Mouse (Mus musculus): Measurements from ENCODE around the gene Olfr418. TPM values are rescaled to one million over a fixed set of nuclear protein-coding genes. Genes with fewer than 3 reads are reported as not detected.
A peak's percentile ranks its signal among the peaks of the same experiment; 100 is the strongest.
"Not testable (repeated sequence)": the region's sequence is repeated elsewhere in the genome, so short reads cannot be mapped to it uniquely, and the experiment has no call there.

Gene Olfr418
- polyA plus RNA-seq (2015; fragmentation: Nextera tagmentation; extraction: Ambion mirVana) = not detected in 2 replicates

GRCm38 (mm10) chr1:173265701-173266100 is at the start of gene Olfr418:
Gene Olfr418 (plus strand): TSS chr1:173266001.
- Histone ChIP-seq H3K36me3 (no peaks in the 10 kb centered on the region), H3K9ac (replicated peaks) (no peak within 1 kb of the TSS), H3K9me3 (replicated peaks) (no peaks in the 10 kb centered on the region), H3K27me3 (replicated peaks) (no peaks in the 10 kb centered on the region), H3K27ac (replicated peaks) (no peak within 1 kb of the TSS), H3K4me2 (no peak within 1 kb of the TSS), H3K4me1 (no peaks in the 10 kb centered on the region), H3K4me3 (replicated peaks) (no peak within 1 kb of the TSS)
- no peak for ATAC-seq (ENCODE audit: low FRiP score)

DNA sequence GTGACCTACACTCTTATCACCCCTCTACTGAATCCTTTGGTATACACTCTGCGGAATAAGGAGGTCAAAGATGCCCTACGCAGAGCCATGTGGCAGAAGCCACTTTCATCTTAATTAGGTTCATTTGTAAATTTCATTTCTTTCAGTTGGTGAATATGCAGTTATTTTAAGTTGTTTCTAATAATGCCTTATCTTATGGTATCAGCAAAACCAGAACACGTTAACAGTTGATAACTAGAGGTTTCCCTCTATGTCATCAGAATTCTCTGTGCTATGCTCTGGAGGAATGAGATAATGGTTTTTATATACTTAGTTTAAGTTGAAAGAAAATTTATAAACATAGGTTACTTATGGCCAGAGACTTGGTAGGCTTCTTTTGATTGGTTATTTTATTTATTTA is 49.3 kb upstream of the Olfr418 start:
- no peak for ATAC-seq (ENCODE audit: low FRiP score)
- Histone ChIP-seq H3K4me2 (no peak overlapping the region), H3K9me3 (replicated peaks) (no peaks in the 10 kb centered on the region), H3K36me3 (no peaks in the 10 kb centered on the region), H3K27ac (replicated peaks) (no peak overlapping the region), H3K4me1 (no peaks in the 10 kb centered on the region), H3K27me3 (replicated peaks) (no peaks in the 10 kb centered on the region), H3K4me3 (replicated peaks) (no peak overlapping the region), H3K9ac (replicated peaks) (no peak overlapping the region)
- 92% methylated on average over 3 of the region's 3 CpGs for WGBS

GRCm38 (mm10) chr1:173227081-173227480 is 38.7 kb upstream of the Olfr418 start, which contains the start of gene Fcer1a:
Gene Fcer1a (minus strand): TSS chr1:173227214.
- Histone ChIP-seq H3K4me2 (no peak within 1 kb of the TSS), H3K4me1 (no peaks in the 10 kb centered on the region), H3K27ac (replicated peaks) (no peak within 1 kb of the TSS), H3K9me3 (replicated peaks) (no peaks in the 10 kb centered on the region), H3K4me3 (replicated peaks) (no peak within 1 kb of the TSS), H3K9ac (replicated peaks) (no peak within 1 kb of the TSS), H3K36me3 (no peaks in the 10 kb centered on the region), H3K27me3 (replicated peaks) (no peaks in the 10 kb centered on the region)
- no peak for ATAC-seq (ENCODE audit: low FRiP score)
- WGBS = 84% methylated on average over 2 of the region's 2 CpGs

DNA sequence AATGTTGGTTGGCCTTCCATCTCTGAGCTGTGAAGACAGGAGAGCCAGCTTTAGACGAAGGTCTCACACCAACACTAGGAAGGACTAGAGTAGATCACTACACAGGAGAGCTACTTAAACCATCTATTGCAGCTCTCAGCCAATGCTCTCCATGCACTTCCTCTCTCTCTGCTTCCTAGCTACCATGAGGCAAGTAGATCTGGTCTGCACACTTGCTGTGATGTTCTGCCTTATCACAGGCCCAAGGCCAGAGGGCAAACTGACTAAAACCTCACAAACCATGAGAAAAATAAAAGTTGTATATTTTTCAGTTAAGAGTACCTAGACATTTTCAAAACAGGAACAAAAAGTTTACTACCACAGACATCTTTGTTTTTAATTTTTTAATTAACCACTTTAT is 28.8 kb upstream of the Olfr418 start:
- H3K27me3 ChIP-seq (replicated peaks); H3K36me3 ChIP-seq; H3K4me3 ChIP-seq (replicated peaks); H3K4me2 ChIP-seq; H3K9me3 ChIP-seq (replicated peaks); H3K9ac ChIP-seq (replicated peaks); H3K27ac ChIP-seq (replicated peaks); ATAC-seq (ENCODE audit: low FRiP score); H3K4me1 ChIP-seq: not testable (repeated sequence)
- WGBS = 76% methylated on average over 1 of the region's 1 CpGs

- ATAC-seq (ENCODE audit: low FRiP score) = no peak
- 91% methylated on average over 3 of the region's 3 CpGs for WGBS
- no peaks in the 10 kb centered on the region for H3K4me1 ChIP-seq
- H3K4me3 ChIP-seq (replicated peaks) = no peak overlapping the region
- H3K9ac ChIP-seq (replicated peaks) = no peak overlapping the region
- H3K27ac ChIP-seq (replicated peaks) = no peak overlapping the region
- H3K27me3 ChIP-seq (replicated peaks) = no peaks in the 10 kb centered on the region
- H3K4me2 ChIP-seq = no peak overlapping the region
- no peaks in the 10 kb centered on the region for H3K9me3 ChIP-seq (replicated peaks)
- H3K36me3 ChIP-seq = no peaks in the 10 kb centered on the region
These were observed 15.9 kb upstream of the Olfr418 start for GRCm38 (mm10) chr1:173249888-173250287.

- ATAC-seq (ENCODE audit: low FRiP score) = no peak
- Histone ChIP-seq H3K9ac (replicated peaks) (no peak within 1 kb of the TSS), H3K4me1 (no peaks in the 10 kb centered on the region), H3K9me3 (replicated peaks) (no peaks in the 10 kb centered on the region), H3K4me3 (replicated peaks) (no peak within 1 kb of the TSS), H3K27me3 (replicated peaks) (no peaks in the 10 kb centered on the region), H3K36me3 (no peaks in the 10 kb centered on the region), H3K4me2 (no peak within 1 kb of the TSS), H3K27ac (replicated peaks) (no peak within 1 kb of the TSS)
- WGBS = 74% methylated on average over 3 of the region's 3 CpGs
These were observed 11.9 kb downstream of the Olfr418 start, which contains the start of gene Mptx2 for GRCm38 (mm10) chr1:173277677-173278076. Gene Mptx2 (minus strand): TSS chr1:173277777.

GRCm38 (mm10) chr1:173302795-173303194 is 37.0 kb downstream of the Olfr418 start:
- not testable (repeated sequence) for H3K4me2 ChIP-seq; H3K4me3 ChIP-seq (replicated peaks); H3K9ac ChIP-seq (replicated peaks); H3K27ac ChIP-seq (replicated peaks); ATAC-seq (ENCODE audit: low FRiP score); H3K36me3 ChIP-seq; H3K4me1 ChIP-seq; H3K9me3 ChIP-seq (replicated peaks); H3K27me3 ChIP-seq (replicated peaks)
- 60% methylated on average over 3 of the region's 3 CpGs for WGBS

DNA sequence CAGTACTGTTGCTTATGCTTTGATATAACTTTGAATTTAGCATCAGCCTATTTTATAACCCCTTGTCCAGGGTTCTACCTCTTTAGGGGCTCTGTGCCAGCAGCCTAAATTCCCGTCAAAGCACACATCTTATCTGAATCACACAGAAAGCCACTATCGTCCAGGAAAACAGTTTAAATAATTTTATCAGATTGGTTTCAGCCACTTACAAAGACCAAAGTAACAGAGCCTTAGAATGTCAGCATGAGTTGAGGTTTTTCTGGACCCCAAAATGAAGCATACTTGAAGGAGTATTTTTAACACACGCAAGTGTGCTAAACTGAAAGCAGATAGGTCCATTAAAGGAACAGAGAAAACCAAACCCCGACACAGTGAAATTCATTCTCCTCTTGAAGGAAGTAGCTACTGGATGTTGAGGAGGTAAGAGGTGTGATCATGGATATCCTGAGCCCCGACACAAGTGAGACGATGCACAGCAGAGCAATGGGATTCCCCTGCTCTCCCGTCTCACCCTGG is 47.8 kb downstream of the Olfr418 start:
- H3K27ac ChIP-seq (replicated peaks); H3K9me3 ChIP-seq (replicated peaks); H3K27me3 ChIP-seq (replicated peaks); H3K9ac ChIP-seq (replicated peaks); H3K36me3 ChIP-seq; H3K4me3 ChIP-seq (replicated peaks); H3K4me1 ChIP-seq; ATAC-seq (ENCODE audit: low FRiP score); H3K4me2 ChIP-seq: not testable (repeated sequence)
- WGBS = 90% methylated on average over 7 of the region's 7 CpGs

DNA sequence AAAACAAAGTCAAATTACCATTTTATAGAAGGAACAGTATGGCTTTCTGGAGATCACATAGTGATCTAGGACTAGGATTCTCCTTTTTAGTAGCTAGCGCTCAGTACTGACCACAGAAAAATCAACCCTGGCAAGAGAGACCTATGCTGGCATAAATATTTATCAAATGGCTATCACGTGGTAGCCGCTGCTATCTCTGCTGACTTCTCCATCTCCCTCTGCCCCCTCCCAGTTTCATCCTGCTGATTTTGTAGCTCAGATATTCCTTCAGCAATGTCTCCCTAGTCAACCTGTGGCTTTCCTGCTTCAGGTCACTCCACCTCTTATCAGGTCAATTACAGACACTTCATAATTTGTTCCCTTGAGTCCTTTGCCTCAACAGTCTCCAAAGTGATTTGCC is 49.9 kb downstream of the Olfr418 start:
- no peak for ATAC-seq (ENCODE audit: low FRiP score)
- H3K4me2 ChIP-seq = no peak overlapping the region
- H3K9me3 ChIP-seq (replicated peaks) = no peaks in the 10 kb centered on the region
- no peak overlapping the region for H3K27ac ChIP-seq (replicated peaks)
- H3K27me3 ChIP-seq (replicated peaks) = no peaks in the 10 kb centered on the region
- H3K4me1 ChIP-seq = no peaks in the 10 kb centered on the region
- no peak overlapping the region for H3K9ac ChIP-seq (replicated peaks)
- H3K36me3 ChIP-seq = no peaks in the 10 kb centered on the region
- no peak overlapping the region for H3K4me3 ChIP-seq (replicated peaks)
- WGBS = 91% methylated on average over 3 of the region's 3 CpGs

DNA sequence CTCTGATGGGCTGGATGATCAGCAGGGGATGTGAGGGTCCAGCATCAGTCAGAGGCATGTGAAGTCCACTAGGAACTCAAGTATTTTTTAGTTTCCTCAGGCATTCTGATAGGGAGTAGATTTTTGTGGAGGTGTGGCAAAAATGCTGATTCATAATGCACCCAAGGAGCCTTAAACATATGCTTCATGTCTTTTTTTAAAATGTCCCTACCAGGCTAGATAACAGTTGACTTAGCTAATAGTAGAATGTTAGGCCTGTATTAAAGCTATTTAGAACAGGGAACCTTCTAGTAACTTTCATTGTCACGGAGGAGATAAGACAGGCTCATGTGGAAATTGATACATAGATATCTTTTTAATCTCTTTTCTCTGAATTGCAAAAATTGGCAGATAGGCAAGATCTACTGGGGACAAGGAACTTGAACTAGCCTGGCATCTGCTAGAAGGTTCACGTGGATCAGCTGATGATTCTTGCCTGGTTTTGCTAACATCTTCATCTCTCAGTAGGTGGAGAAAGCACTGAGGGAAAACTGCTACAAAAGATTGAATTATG is 52.2 kb downstream of the Olfr418 start:
- WGBS = 88% methylated on average over 2 of the region's 2 CpGs

DNA sequence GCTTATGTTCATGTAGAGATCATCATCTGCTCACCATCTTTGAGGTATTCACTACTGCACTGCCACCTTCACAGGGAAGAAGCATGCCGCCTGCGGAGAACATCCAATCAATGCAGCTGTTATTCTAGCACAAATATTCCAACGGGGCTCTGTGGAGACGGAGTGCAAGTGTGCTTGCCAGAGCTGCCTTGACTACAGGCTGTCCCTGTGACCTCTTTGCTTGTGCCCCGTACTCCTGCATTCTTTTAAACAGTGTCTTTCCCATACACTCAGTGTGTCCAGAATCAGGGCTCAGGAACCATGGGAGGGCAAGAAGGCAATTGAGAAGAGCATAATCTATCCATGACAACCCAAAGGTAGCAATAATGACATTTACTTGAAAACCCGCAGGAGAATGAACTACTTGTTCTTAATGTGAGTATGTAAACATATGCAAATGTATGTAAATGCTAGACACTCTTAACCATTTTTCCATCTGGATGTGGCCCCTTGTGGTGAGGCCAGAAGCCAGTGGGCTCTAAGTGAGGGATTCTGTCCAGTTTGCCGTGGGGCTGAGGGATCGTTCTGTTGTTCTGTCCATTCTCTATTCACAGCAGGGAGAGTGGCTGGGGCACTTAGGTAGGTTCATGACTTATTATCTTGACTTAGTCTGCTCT is 55.9 kb downstream of the Olfr418 start:
- H3K27me3 ChIP-seq (replicated peaks) = no peaks in the 10 kb centered on the region
- H3K9ac ChIP-seq (replicated peaks) = no peak overlapping the region
- H3K4me2 ChIP-seq = no peak overlapping the region
- no peaks in the 10 kb centered on the region for H3K36me3 ChIP-seq
- H3K27ac ChIP-seq (replicated peaks) = no peak overlapping the region
- no peaks in the 10 kb centered on the region for H3K4me1 ChIP-seq
- 39% methylated on average over 8 of the region's 8 CpGs for WGBS
- H3K9me3 ChIP-seq (replicated peaks) = no peaks in the 10 kb centered on the region
- peak; percentile 65 for ATAC-seq (ENCODE audit: low FRiP score)
- H3K4me3 ChIP-seq (replicated peaks) = no peak overlapping the region

More for the DNA sequence above, 52.2 kb downstream of the Olfr418 start:
- H3K27ac ChIP-seq (replicated peaks) = no peak overlapping the region
- no peak overlapping the region for H3K4me3 ChIP-seq (replicated peaks)
- no peak for ATAC-seq (ENCODE audit: low FRiP score)
- no peaks in the 10 kb centered on the region for H3K9me3 ChIP-seq (replicated peaks)
- H3K9ac ChIP-seq (replicated peaks) = no peak overlapping the region
- no peaks in the 10 kb centered on the region for H3K27me3 ChIP-seq (replicated peaks)
- no peaks in the 10 kb centered on the region for H3K4me1 ChIP-seq
- no peak overlapping the region for H3K4me2 ChIP-seq
- H3K36me3 ChIP-seq = no peaks in the 10 kb centered on the region

DNA sequence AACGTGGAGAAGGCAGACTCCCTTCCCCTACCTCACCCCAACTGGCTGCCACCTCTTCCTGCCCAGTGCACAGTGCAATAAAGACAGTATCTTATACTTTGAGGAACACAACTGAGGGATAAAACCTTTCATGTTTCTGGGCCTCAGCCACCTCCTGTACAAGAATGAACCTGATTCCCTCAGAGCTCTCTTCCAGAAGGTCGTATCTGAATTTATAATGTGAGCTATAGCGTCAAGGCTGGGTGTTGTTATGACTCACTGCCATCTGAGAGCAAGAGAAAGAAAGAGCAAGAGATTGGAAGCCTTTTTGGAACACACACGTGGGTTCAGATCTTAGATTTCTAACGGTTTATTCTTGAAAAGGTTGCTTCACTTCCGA is 56.4 kb downstream of the Olfr418 start:
- no peaks in the 10 kb centered on the region for H3K36me3 ChIP-seq
- no peaks in the 10 kb centered on the region for H3K27me3 ChIP-seq (replicated peaks)
- no peaks in the 10 kb centered on the region for H3K4me1 ChIP-seq
- no peak overlapping the region for H3K27ac ChIP-seq (replicated peaks)
- H3K9me3 ChIP-seq (replicated peaks) = no peaks in the 10 kb centered on the region
- no peak overlapping the region for H3K9ac ChIP-seq (replicated peaks)
- no peak overlapping the region for H3K4me2 ChIP-seq
- no peak overlapping the region for H3K4me3 ChIP-seq (replicated peaks)
- peak; percentile 30; the same call in 1 of the 2 replicates for ATAC-seq (ENCODE audit: low FRiP score)
- 71% methylated on average over 6 of the region's 6 CpGs for WGBS

Measured in neural tube, embryonic 15.5 days (tissue).